Mouse (Mus musculus) heart, postnatal 0 days (tissue): ENCODE results near the gene Fam174b. TPM values are rescaled to one million over a fixed set of nuclear protein-coding genes. Genes with fewer than 3 reads are reported as not detected.

Source experiments
- ATAC-seq: fragments of 200-750 bp; cut with Nextera tagmentation; 2 replicates; pipeline ENCODE4 v1.8.0; 2017; ENCODE audit warnings: low read depth, moderate number of reproducible peaks, moderate library complexity; ENCODE audit not compliant: insufficient read depth
- DNase-seq: peaks from one replicate; pipeline ENCODE4 v3.0.0-alpha.2; 2016; ENCODE audit warnings: low spot score
- H3K27ac ChIP-seq: fragments of 300-500 bp; sonication (generic); 2 replicates; pipeline ENCODE4 v1.5.1; 2014; ENCODE audit warnings: low read depth, mild to moderate bottlenecking
- H3K27me3 ChIP-seq: fragments of 300-500 bp; sonication (generic); 2 replicates; pipeline ENCODE4 v1.6.1; 2014; ENCODE audit warnings: low read length, mixed read lengths; ENCODE audit not compliant: control insufficient read depth, insufficient read depth
- H3K36me3 ChIP-seq: fragments of 300-500 bp; sonication (generic); replicated peaks from 2 replicates; pipeline ENCODE4 v1.6.1; 2014; ENCODE audit warnings: low read length, mixed read lengths; ENCODE audit not compliant: control insufficient read depth, insufficient read depth
- H3K4me1 ChIP-seq: fragments of 300-500 bp; sonication (generic); 2 replicates; pipeline ENCODE4 v1.6.1; 2014; ENCODE audit warnings: antibody characterized with exemption; ENCODE audit not compliant: control insufficient read depth, insufficient read depth
- H3K4me2 ChIP-seq: fragments of 300-500 bp; sonication (generic); 2 replicates; pipeline ENCODE4 v1.6.1; 2014; ENCODE audit warnings: low read depth, mild to moderate bottlenecking, low read length, moderate library complexity
- H3K4me3 ChIP-seq: fragments of 300-500 bp; sonication (generic); 2 replicates; pipeline ENCODE4 v1.5.1; 2014; ENCODE audit warnings: low read depth, low read length
- H3K9ac ChIP-seq: fragments of 300-500 bp; sonication (generic); replicated peaks from 2 replicates; pipeline ENCODE4 v1.6.1; 2014; ENCODE audit warnings: low read depth, low read length, mixed read lengths
- H3K9me3 ChIP-seq: fragments of 300-500 bp; sonication (generic); replicated peaks from 2 replicates; pipeline ENCODE4 v1.6.1; 2016; ENCODE audit warnings: low read length; ENCODE audit not compliant: control insufficient read depth
- CTCF ChIP-seq: IDR thresholded peaks from 2 replicates; pipeline ENCODE4 v1.5.1; 2016; ENCODE audit warnings: antibody characterized with exemption, control low read depth, low read depth
- EP300 ChIP-seq: IDR thresholded peaks from 2 replicates; pipeline ENCODE4 v1.6.1; 2016; ENCODE audit warnings: antibody characterized with exemption, low read depth
- WGBS: fragments of 180-500 bp; shearing (Covaris S2); extraction: QIAGEN DNeasy Blood & Tissue Kit; methylation state at CpG from one replicate; pipeline ENCODE4 v1.1.7; 2014; 5-methylcytosine and 5-hydroxymethylcytosine counted together
- polyA plus RNA-seq: library from polyadenylated mRNA; unstranded; fragments of >200 nt; fragmentation: Nextera tagmentation; extraction: Ambion mirVana; gene quantifications from 2 replicates; pipeline ENCODE4 v1.2.1, GENCODE M21; 2015
- total RNA-seq: library from RNA; depleted of rRNA; stranded (reverse); fragments of >200 nt; gene quantifications from 2 replicates; pipeline ENCODE4 v1.2.3, GENCODE M21; 2014; ENCODE audit warnings: low replicate concordance

Gene Fam174b
- total and polyA plus RNA-seq, 2 experiments from 2014 or later, result 72.9 to 94.7 TPM

DNA sequence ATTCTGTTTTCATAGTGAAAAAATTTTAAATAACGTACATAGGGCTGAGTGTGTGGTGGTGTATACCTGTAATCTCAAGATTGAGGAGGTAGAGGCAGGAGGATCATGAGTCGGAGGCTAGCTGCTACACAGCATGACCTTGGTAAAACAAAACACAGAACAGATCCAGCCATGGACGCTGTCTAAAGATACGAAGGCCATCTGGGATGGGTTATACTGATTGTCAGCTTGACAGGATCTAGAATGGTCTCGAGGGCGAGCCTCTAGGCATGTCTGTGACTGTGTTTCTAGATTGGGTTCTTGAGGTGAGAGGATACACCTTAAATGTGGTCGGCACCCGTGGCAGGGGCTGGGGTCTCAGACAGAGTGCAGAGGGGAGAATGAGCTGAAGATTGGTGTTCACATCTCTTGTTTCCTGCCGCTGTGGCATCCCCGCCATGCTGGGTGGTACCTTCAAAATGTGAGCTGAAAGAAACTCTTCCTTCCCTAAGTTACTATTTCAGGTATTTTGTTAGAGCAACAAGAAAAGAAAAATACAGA lies 3.8 kb downstream of the Fam174b start:
- H3K4me1 ChIP-seq, result peaks cover 25% of the 10 kb centered on the region; the same call in 1 of the 2 replicates
- peak overlapping the region; percentile 92 for H3K27ac ChIP-seq
- H3K4me2 ChIP-seq, result peak overlapping the region; percentile 43
- H3K9me3 ChIP-seq, result no peaks in the 10 kb centered on the region
- no peak overlapping the region for H3K4me3 ChIP-seq
- no peaks in the 10 kb centered on the region; the same call in none of the 2 replicates for H3K27me3 ChIP-seq
- WGBS, result 49% methylated on average over 10 of the region's 10 CpGs
- TF ChIP-seq CTCF (no peak), EP300 (no peak)
- no peak overlapping the region for H3K9ac ChIP-seq
- DNase-seq (peak; percentile 20), ATAC-seq (peak; percentile 28; the same call in 1 of the 2 replicates)
- H3K36me3 ChIP-seq, result no peaks in the 10 kb centered on the region

DNA sequence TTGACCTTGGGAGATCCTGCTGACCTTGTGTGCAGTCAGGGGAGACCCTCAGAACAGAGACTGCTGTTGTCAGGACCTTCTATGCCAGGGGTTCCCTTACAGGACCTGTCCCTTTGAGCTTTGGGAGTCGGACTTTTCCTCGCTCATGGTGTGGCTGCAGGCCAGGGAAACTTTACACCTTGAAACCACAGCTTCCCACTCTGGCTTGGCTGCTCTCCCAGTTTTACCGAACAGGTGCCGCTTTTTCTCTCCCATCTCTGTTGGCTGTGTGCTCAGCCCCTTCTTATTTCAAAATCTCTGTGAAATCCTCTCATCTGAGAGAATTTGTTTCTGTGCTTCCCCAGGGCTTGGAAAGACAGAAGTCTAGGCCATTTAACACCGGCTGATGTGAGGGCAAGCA lies 5.8 kb downstream of the Fam174b start:
- ATAC-seq, result no peak
- H3K27ac ChIP-seq, result peak overlapping the region; percentile 49
- H3K9me3 ChIP-seq, result no peaks in the 10 kb centered on the region
- WGBS, result 31% methylated on average over 5 of the region's 5 CpGs
- TF ChIP-seq CTCF, result no peak
- no peak for TF ChIP-seq EP300
- H3K4me1 ChIP-seq, result peaks cover 20% of the 10 kb centered on the region; the same call in 1 of the 2 replicates
- no peaks in the 10 kb centered on the region for H3K36me3 ChIP-seq
- no peaks in the 10 kb centered on the region; the same call in 1 of the 2 replicates for H3K27me3 ChIP-seq
- no peak overlapping the region for H3K4me3 ChIP-seq
- H3K9ac ChIP-seq, result no peak overlapping the region
- peak; percentile 41 for DNase-seq
- H3K4me2 ChIP-seq, result no peak overlapping the region

DNA sequence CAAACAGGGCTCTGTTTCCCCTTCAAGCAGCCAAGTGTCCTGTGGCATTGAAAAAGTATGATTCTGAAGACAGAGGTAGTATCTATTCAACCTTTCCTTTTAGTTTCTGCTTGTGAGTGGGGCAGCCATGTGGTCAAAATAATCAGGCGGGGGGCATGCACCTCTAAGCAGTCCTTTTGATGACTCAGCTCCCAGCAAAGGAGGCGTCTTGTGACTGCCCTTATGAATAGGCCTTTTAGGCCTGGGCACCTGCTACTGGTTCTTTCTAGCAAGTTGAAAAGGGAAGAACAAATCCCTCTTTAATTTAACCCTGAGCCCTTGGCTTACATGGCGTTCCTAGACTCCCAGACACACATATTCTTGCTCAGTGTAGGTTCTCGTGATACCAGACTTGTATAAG lies 6.7 kb downstream of the Fam174b start:
- peaks cover 20% of the 10 kb centered on the region; the same call in 1 of the 2 replicates for H3K4me1 ChIP-seq
- no peak overlapping the region for H3K9ac ChIP-seq
- H3K9me3 ChIP-seq, result no peaks in the 10 kb centered on the region
- 77% methylated on average over 4 of the region's 4 CpGs for WGBS
- H3K27me3 ChIP-seq, result no peaks in the 10 kb centered on the region
- H3K4me3 ChIP-seq, result no peak overlapping the region
- H3K4me2 ChIP-seq, result no peak overlapping the region
- no peak for TF ChIP-seq EP300
- H3K27ac ChIP-seq, result no peak overlapping the region
- DNase-seq, result no peak
- no peak for ATAC-seq
- no peaks in the 10 kb centered on the region for H3K36me3 ChIP-seq

DNA sequence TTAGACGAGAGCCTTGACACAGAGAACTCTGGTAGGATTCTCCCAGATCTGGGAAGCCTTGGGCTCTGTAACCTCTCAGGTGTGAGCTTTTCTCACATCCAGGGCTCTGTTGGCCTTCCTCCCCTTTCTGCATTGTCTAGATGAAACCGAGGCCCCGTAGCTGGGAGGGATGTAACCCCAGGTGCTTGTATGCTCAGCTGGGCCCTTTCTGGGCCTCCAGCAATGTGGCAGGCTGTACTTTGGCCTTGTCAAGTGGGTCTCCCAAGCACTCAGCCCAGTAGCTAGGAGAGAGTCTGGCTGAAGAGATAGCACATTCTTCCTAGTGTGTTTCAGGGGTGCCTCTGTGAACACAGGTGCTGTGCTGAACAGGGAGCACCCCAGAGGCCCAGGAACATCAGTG lies 7.4 kb downstream of the Fam174b start:
- no peak overlapping the region for H3K4me2 ChIP-seq
- H3K4me3 ChIP-seq, result no peak overlapping the region
- DNase-seq (no peak), ATAC-seq (no peak)
- H3K36me3 ChIP-seq, result no peaks in the 10 kb centered on the region
- TF ChIP-seq CTCF (no peak), EP300 (no peak)
- H3K9me3 ChIP-seq, result no peaks in the 10 kb centered on the region
- H3K27ac ChIP-seq, result peak overlapping the region; percentile 62; the same call in 1 of the 2 replicates
- H3K4me1 ChIP-seq, result peaks cover 20% of the 10 kb centered on the region; the same call in 1 of the 2 replicates
- no peaks in the 10 kb centered on the region for H3K27me3 ChIP-seq
- 88% methylated on average over 3 of the region's 3 CpGs for WGBS
- no peak overlapping the region for H3K9ac ChIP-seq

DNA sequence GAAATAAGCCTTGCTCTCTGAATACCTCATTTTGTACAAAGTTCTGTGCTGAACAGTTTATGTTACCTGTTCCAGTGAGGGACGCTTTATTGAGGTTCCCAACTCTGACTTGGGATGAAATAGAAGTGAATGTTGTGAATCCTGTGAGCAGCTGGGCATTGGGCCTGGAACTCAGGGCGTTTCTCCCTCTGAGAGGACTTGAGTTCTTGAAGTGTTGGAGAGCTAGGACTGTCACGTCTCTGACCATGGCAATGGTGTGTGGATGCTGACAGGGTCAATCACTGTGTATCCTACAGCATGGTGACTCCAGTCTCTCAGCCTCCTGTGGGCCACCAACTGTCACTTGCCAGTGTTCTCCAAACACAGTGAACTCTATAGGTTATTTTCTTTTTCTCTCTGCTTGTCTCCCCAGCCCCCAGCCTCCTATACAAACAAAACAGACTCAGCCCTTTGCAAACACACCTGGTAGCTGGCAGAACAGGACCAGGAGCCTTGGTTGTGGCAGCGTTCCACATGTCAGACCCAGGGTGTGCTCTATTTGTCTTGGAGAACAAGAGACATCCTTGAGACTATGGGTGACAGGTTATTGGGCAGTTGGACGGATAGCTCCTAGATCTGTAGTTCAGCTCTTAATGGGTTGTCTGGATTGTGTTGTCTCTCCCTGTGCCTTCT lies 8.5 kb downstream of the Fam174b start:
- 74% methylated on average over 5 of the region's 5 CpGs for WGBS
- peaks cover 20% of the 10 kb centered on the region; the same call in 1 of the 2 replicates for H3K4me1 ChIP-seq
- no peak overlapping the region for H3K9ac ChIP-seq
- TF ChIP-seq EP300 (no peak), CTCF (no peak)
- ATAC-seq (no peak), DNase-seq (no peak)
- no peaks in the 10 kb centered on the region for H3K27me3 ChIP-seq
- no peak overlapping the region for H3K4me2 ChIP-seq
- no peak overlapping the region for H3K27ac ChIP-seq
- no peak overlapping the region for H3K4me3 ChIP-seq
- no peaks in the 10 kb centered on the region for H3K9me3 ChIP-seq
- no peaks in the 10 kb centered on the region for H3K36me3 ChIP-seq
